Mouse (Mus musculus) intestine, embryonic 16.5 days (tissue): ENCODE results near the gene Ppara. TPM values are rescaled to one million over a fixed set of nuclear protein-coding genes. Genes with fewer than 3 reads are reported as not detected.

Experiments used
- ATAC-seq: fragments of 200-750 bp; cut with Nextera tagmentation; 2 replicates; pipeline ENCODE4 v1.8.0; 2017; ENCODE audit warnings: moderate TSS enrichment, moderate library complexity
- H3K27ac ChIP-seq: fragments of 300-500 bp; sonication (generic); 2 replicates; pipeline ENCODE4 v1.5.1; 2014; ENCODE audit warnings: mild to moderate bottlenecking, low read length
- H3K27me3 ChIP-seq: fragments of 300-500 bp; sonication (generic); replicated peaks from 2 replicates; pipeline ENCODE4 v1.6.1; 2014; ENCODE audit warnings: low read length, control low read depth, mixed read lengths; ENCODE audit not compliant: control insufficient read depth, insufficient read depth
- H3K36me3 ChIP-seq: fragments of 300-500 bp; sonication (generic); 2 replicates; pipeline ENCODE4 v1.6.1; 2014; ENCODE audit warnings: low read length, control low read depth; ENCODE audit not compliant: control insufficient read depth, insufficient read depth
- H3K4me1 ChIP-seq: fragments of 300-500 bp; sonication (generic); 2 replicates; pipeline ENCODE4 v1.6.1; 2014; ENCODE audit warnings: low read length, control low read depth, mixed read lengths; ENCODE audit not compliant: control insufficient read depth, insufficient read depth
- H3K4me2 ChIP-seq: fragments of 300-500 bp; sonication (generic); 2 replicates; pipeline ENCODE4 v1.6.1; 2014; ENCODE audit warnings: low read depth, low read length, control low read depth
- H3K4me3 ChIP-seq: fragments of 300-500 bp; sonication (generic); 2 replicates; pipeline ENCODE4 v1.5.1; 2014; ENCODE audit warnings: mild to moderate bottlenecking, low read length
- H3K9ac ChIP-seq: fragments of 300-500 bp; sonication (generic); 2 replicates; pipeline ENCODE4 v1.6.1; 2014; ENCODE audit warnings: low read depth, low read length
- H3K9me3 ChIP-seq: fragments of 300-500 bp; sonication (generic); 2 replicates; pipeline ENCODE4 v1.6.1; 2016; ENCODE audit warnings: low read length, control low read depth; ENCODE audit not compliant: control insufficient read depth
- WGBS: fragments of 180-500 bp; shearing (Covaris S2); extraction: QIAGEN DNeasy Blood & Tissue Kit; methylation state at CpG from one replicate; pipeline ENCODE4 v1.1.7; 2014; 5-methylcytosine and 5-hydroxymethylcytosine counted together
- polyA plus RNA-seq: library from polyadenylated mRNA; unstranded; fragments of >200 nt; fragmentation: Nextera tagmentation; extraction: Ambion mirVana; gene quantifications from 2 replicates; pipeline ENCODE4 v1.2.1, GENCODE M21; 2015

Gene Ppara
- polyA plus RNA-seq, 1 experiment from 2014 or later, result 31.0 TPM

- Histone ChIP-seq H3K4me2 (no peak overlapping the region), H3K4me3 (no peak overlapping the region), H3K27ac (peak overlapping the region; percentile 18), H3K27me3 (no peaks in the 10 kb centered on the region), H3K9ac (0 out of 2 replicates have a peak overlapping the region, but pooled peaks have one; percentile 24), H3K36me3 (peaks cover 5% of the 10 kb centered on the region; the same call in 1 of the 2 replicates), H3K4me1 (peaks cover 17% of the 10 kb centered on the region), H3K9me3 (no peaks in the 10 kb centered on the region)
- peak; percentile 47 for ATAC-seq
- WGBS, result 33% methylated on average over 10 of the region's 10 CpGs
These were observed 25.4 kb upstream of the Ppara start for GRCm38 (mm10) chr15:85709268-85709973.

- Histone ChIP-seq H3K4me3 (no peak overlapping the region), H3K9ac (no peak overlapping the region), H3K27ac (no peak overlapping the region), H3K27me3 (no peaks in the 10 kb centered on the region), H3K4me2 (no peak overlapping the region), H3K9me3 (no peaks in the 10 kb centered on the region), H3K4me1 (peaks cover 17% of the 10 kb centered on the region), H3K36me3 (no peaks in the 10 kb centered on the region)
- WGBS, result 0% methylated on average over 8 of the region's 8 CpGs
- peak; percentile 43 for ATAC-seq
These were observed 24.6 kb upstream of the Ppara start for GRCm38 (mm10) chr15:85710179-85710578.

GRCm38 (mm10) chr15:85710641-85711580 lies 23.9 kb upstream of the Ppara start:
- H3K9ac ChIP-seq, result no peak overlapping the region
- no peaks in the 10 kb centered on the region for H3K36me3 ChIP-seq
- 77% methylated on average over 17 of the region's 17 CpGs for whole genome bisulfite sequencing
- ATAC-seq, result no peak
- H3K4me3 ChIP-seq, result no peak overlapping the region
- H3K4me1 ChIP-seq, result peaks cover 13% of the 10 kb centered on the region
- H3K9me3 ChIP-seq, result no peaks in the 10 kb centered on the region
- no peak overlapping the region for H3K4me2 ChIP-seq
- no peaks in the 10 kb centered on the region for H3K27me3 ChIP-seq
- H3K27ac ChIP-seq, result no peak overlapping the region

GRCm38 (mm10) chr15:85712565-85713168 lies 22.1 kb upstream of the Ppara start:
- no peak for ATAC-seq
- WGBS, result 41% methylated on average over 5 of the region's 5 CpGs

GRCm38 (mm10) chr15:85713417-85713816 lies 21.4 kb upstream of the Ppara start:
- H3K36me3 ChIP-seq, result no peaks in the 10 kb centered on the region

More at GRCm38 (mm10) chr15:85712565-85713168, 22.1 kb upstream of the Ppara start:
- Histone ChIP-seq H3K27me3 (no peaks in the 10 kb centered on the region), H3K9me3 (no peaks in the 10 kb centered on the region), H3K36me3 (no peaks in the 10 kb centered on the region), H3K9ac (no peak overlapping the region), H3K4me3 (no peak overlapping the region), H3K4me2 (no peak overlapping the region), H3K27ac (no peak overlapping the region), H3K4me1 (peaks cover 13% of the 10 kb centered on the region)

GRCm38 (mm10) chr15:85715059-85715458 lies 19.7 kb upstream of the Ppara start:
- Histone ChIP-seq H3K36me3 (no peaks in the 10 kb centered on the region), H3K27ac (no peak overlapping the region), H3K9ac (no peak overlapping the region), H3K27me3 (no peaks in the 10 kb centered on the region), H3K9me3 (no peaks in the 10 kb centered on the region), H3K4me3 (no peak overlapping the region), H3K4me1 (peaks cover 8% of the 10 kb centered on the region; the same call in 1 of the 2 replicates), H3K4me2 (no peak overlapping the region)
- 81% methylated on average over 3 of the region's 3 CpGs for WGBS
- ATAC-seq, result no peak

More at GRCm38 (mm10) chr15:85713417-85713816, 21.4 kb upstream of the Ppara start:
- H3K9me3 ChIP-seq, result no peaks in the 10 kb centered on the region
- no peak for ATAC-seq
- H3K4me1 ChIP-seq, result peaks cover 13% of the 10 kb centered on the region
- H3K27me3 ChIP-seq, result no peaks in the 10 kb centered on the region
- H3K27ac ChIP-seq, result no peak overlapping the region
- 89% methylated on average over 9 of the region's 9 CpGs for WGBS
- H3K4me2 ChIP-seq, result no peak overlapping the region
- H3K9ac ChIP-seq, result no peak overlapping the region
- H3K4me3 ChIP-seq, result no peak overlapping the region

GRCm38 (mm10) chr15:85716045-85716444 lies 18.7 kb upstream of the Ppara start:
- Histone ChIP-seq H3K36me3 (no peaks in the 10 kb centered on the region), H3K4me2 (no peak overlapping the region), H3K27me3 (no peaks in the 10 kb centered on the region), H3K4me3 (no peak overlapping the region), H3K9me3 (no peaks in the 10 kb centered on the region), H3K27ac (no peak overlapping the region), H3K4me1 (peaks cover 8% of the 10 kb centered on the region; the same call in 1 of the 2 replicates), H3K9ac (no peak overlapping the region)
- no peak for ATAC-seq
- WGBS, result 4% methylated on average over 7 of the region's 7 CpGs

GRCm38 (mm10) chr15:85716591-85716990 lies 18.2 kb upstream of the Ppara start:
- H3K4me2 ChIP-seq, result no peak overlapping the region
- H3K4me3 ChIP-seq, result no peak overlapping the region
- H3K4me1 ChIP-seq, result peaks cover 8% of the 10 kb centered on the region; the same call in 1 of the 2 replicates
- no peak for ATAC-seq
- H3K36me3 ChIP-seq, result no peaks in the 10 kb centered on the region
- H3K9me3 ChIP-seq, result no peaks in the 10 kb centered on the region
- H3K27me3 ChIP-seq, result no peaks in the 10 kb centered on the region
- H3K27ac ChIP-seq, result no peak overlapping the region
- H3K9ac ChIP-seq, result no peak overlapping the region
- 71% methylated on average over 5 of the region's 5 CpGs for WGBS

GRCm38 (mm10) chr15:85717008-85717407 lies 17.8 kb upstream of the Ppara start:
- no peak overlapping the region for H3K27ac ChIP-seq
- no peak overlapping the region for H3K4me2 ChIP-seq
- ATAC-seq, result no peak
- WGBS, result 66% methylated on average over 4 of the region's 4 CpGs
- H3K27me3 ChIP-seq, result no peaks in the 10 kb centered on the region
- H3K9me3 ChIP-seq, result no peaks in the 10 kb centered on the region
- H3K9ac ChIP-seq, result no peak overlapping the region
- peaks cover 8% of the 10 kb centered on the region; the same call in 1 of the 2 replicates for H3K4me1 ChIP-seq
- no peaks in the 10 kb centered on the region for H3K36me3 ChIP-seq
- no peak overlapping the region for H3K4me3 ChIP-seq
